Mouse (Mus musculus): Measurements from ENCODE around the gene Rasgrf2. TPM values are rescaled to one million over a fixed set of nuclear protein-coding genes. Genes with fewer than 3 reads are reported as not detected.

Gene Rasgrf2
- polyA plus RNA-seq, 1 experiment from 2014 or later = 0.18 TPM

- no peaks in the 10 kb centered on the region for H3K27me3 ChIP-seq (ENCODE audit: control insufficient read depth, insufficient read depth, low read depth, low read length)
- no peaks in the 10 kb centered on the region for H3K9me3 ChIP-seq (ENCODE audit: control insufficient read depth, low read length)
- no peaks in the 10 kb centered on the region for H3K4me1 ChIP-seq (replicated peaks; ENCODE audit: control insufficient read depth, insufficient read depth, low read length)
- no peak overlapping the region for H3K4me3 ChIP-seq (ENCODE audit: low read length)
- H3K27ac ChIP-seq (ENCODE audit: low read length) = no peak overlapping the region
- H3K4me2 ChIP-seq (ENCODE audit: low read depth, low read length) = no peak overlapping the region
- H3K36me3 ChIP-seq (ENCODE audit: control insufficient read depth, insufficient read depth, low read length) = no peaks in the 10 kb centered on the region
- H3K9ac ChIP-seq (ENCODE audit: low read length) = no peak overlapping the region
- WGBS = 71% methylated on average over 6 of the region's 6 CpGs
- ATAC-seq (ENCODE audit: low read depth) = peak; percentile 54; the same call in 1 of the 2 replicates
Observed at GRCm38 (mm10) chr13:91915582-91916239, 215.7 kb downstream of the Rasgrf2 start.

DNA sequence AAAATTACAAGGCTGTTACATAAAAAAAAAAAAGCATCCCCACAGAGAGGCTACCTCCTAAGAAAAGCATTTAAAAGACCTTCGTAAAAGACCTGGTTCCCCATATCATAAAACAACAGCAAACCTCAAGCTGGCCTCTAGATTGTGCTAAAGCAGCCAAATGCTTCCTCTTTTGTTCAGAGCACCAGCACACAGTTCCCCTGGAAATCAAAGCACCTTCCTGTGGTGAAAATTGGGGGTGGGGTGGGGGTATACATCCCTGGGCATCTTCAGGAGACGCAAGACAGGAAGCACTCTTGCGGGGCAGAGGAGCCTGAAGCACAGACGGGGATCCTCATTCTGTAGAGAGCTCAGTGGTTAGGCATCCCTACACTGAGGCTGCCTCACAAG lies 216.3 kb downstream of the Rasgrf2 start:
- Histone ChIP-seq H3K36me3 (ENCODE audit: control insufficient read depth, insufficient read depth, low read length) (no peaks in the 10 kb centered on the region), H3K4me1 (replicated peaks; ENCODE audit: control insufficient read depth, insufficient read depth, low read length) (no peaks in the 10 kb centered on the region), H3K4me2 (ENCODE audit: low read depth, low read length) (no peak overlapping the region), H3K27ac (ENCODE audit: low read length) (no peak overlapping the region), H3K9ac (ENCODE audit: low read length) (no peak overlapping the region), H3K9me3 (ENCODE audit: control insufficient read depth, low read length) (no peaks in the 10 kb centered on the region), H3K4me3 (ENCODE audit: low read length) (no peak overlapping the region), H3K27me3 (ENCODE audit: control insufficient read depth, insufficient read depth, low read depth, low read length) (no peaks in the 10 kb centered on the region)
- no peak for ATAC-seq (ENCODE audit: low read depth)
- WGBS = 64% methylated on average over 4 of the region's 4 CpGs

GRCm38 (mm10) chr13:91911652-91912051 lies 219.8 kb downstream of the Rasgrf2 start:
- Histone ChIP-seq H3K4me1 (replicated peaks; ENCODE audit: control insufficient read depth, insufficient read depth, low read length) (no peaks in the 10 kb centered on the region), H3K4me2 (ENCODE audit: low read depth, low read length) (no peak overlapping the region), H3K27ac (ENCODE audit: low read length) (peak overlapping the region; percentile 58), H3K9me3 (ENCODE audit: control insufficient read depth, low read length) (no peaks in the 10 kb centered on the region), H3K9ac (ENCODE audit: low read length) (no peak overlapping the region), H3K27me3 (ENCODE audit: control insufficient read depth, insufficient read depth, low read depth, low read length) (no peaks in the 10 kb centered on the region), H3K36me3 (ENCODE audit: control insufficient read depth, insufficient read depth, low read length) (no peaks in the 10 kb centered on the region), H3K4me3 (ENCODE audit: low read length) (no peak overlapping the region)
- ATAC-seq (ENCODE audit: low read depth) = 0 out of 2 replicates have a peak, but pooled peaks have one; percentile 36

GRCm38 (mm10) chr13:91911211-91911610 lies 220.2 kb downstream of the Rasgrf2 start:
- H3K4me2 ChIP-seq (ENCODE audit: low read depth, low read length) = no peak overlapping the region
- H3K4me3 ChIP-seq (ENCODE audit: low read length) = no peak overlapping the region
- peak; percentile 78 for ATAC-seq (ENCODE audit: low read depth)
- H3K9ac ChIP-seq (ENCODE audit: low read length) = no peak overlapping the region
- no peaks in the 10 kb centered on the region for H3K4me1 ChIP-seq (replicated peaks; ENCODE audit: control insufficient read depth, insufficient read depth, low read length)
- H3K36me3 ChIP-seq (ENCODE audit: control insufficient read depth, insufficient read depth, low read length) = no peaks in the 10 kb centered on the region
- no peaks in the 10 kb centered on the region for H3K27me3 ChIP-seq (ENCODE audit: control insufficient read depth, insufficient read depth, low read depth, low read length)
- no peaks in the 10 kb centered on the region for H3K9me3 ChIP-seq (ENCODE audit: control insufficient read depth, low read length)
- H3K27ac ChIP-seq (ENCODE audit: low read length) = no peak overlapping the region

DNA sequence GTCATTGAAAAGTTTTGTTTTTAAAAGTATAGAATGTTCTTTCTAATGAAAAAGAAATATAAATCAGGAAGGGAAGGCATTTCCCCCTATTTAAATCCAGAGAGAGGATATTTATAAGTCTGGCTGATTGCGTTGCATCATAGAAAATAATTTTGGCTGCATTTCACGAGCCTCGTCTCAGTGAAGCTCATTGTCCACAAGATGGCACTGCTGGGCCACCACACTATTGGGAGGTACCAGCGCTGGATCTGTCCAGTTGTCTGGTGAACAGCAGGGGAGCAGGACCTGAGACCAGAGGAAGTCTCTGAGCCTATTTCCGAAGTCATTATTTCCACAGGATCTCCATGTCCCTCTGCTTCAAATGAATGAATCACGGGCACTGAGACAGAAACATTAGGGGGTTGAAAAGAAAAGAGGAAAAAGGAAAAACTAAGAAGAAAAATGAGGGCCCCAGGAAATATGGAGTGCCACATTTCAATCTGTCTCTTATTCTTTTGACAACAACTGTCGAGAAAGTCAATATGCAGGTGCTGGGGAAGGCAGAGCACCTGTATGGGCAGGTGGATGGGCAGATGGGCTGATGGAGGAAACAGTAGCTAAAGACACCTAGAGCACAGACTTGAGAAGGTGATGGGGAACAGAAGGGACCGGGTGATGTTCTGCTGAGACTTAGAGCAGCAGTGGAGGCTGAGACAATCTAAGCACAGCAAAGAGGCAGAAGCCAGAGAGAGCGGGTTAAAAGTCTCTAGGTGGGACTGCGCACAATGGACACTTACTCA lies 223.1 kb downstream of the Rasgrf2 start:
- Histone ChIP-seq H3K9me3 (ENCODE audit: control insufficient read depth, low read length) (no peaks in the 10 kb centered on the region), H3K36me3 (ENCODE audit: control insufficient read depth, insufficient read depth, low read length) (no peaks in the 10 kb centered on the region), H3K4me2 (ENCODE audit: low read depth, low read length) (no peak overlapping the region), H3K4me3 (ENCODE audit: low read length) (no peak overlapping the region), H3K27me3 (ENCODE audit: control insufficient read depth, insufficient read depth, low read depth, low read length) (no peaks in the 10 kb centered on the region), H3K4me1 (replicated peaks; ENCODE audit: control insufficient read depth, insufficient read depth, low read length) (no peaks in the 10 kb centered on the region), H3K9ac (ENCODE audit: low read length) (no peak overlapping the region), H3K27ac (ENCODE audit: low read length) (no peak overlapping the region)
- WGBS = 36% methylated on average over 10 of the region's 10 CpGs
- ATAC-seq (ENCODE audit: low read depth) = peak; percentile 85

- Histone ChIP-seq H3K36me3 (ENCODE audit: control insufficient read depth, insufficient read depth, low read length) (no peaks in the 10 kb centered on the region), H3K9me3 (ENCODE audit: control insufficient read depth, low read length) (no peaks in the 10 kb centered on the region), H3K4me1 (replicated peaks; ENCODE audit: control insufficient read depth, insufficient read depth, low read length) (no peaks in the 10 kb centered on the region), H3K9ac (ENCODE audit: low read length) (no peak overlapping the region), H3K4me3 (ENCODE audit: low read length) (no peak overlapping the region), H3K27me3 (ENCODE audit: control insufficient read depth, insufficient read depth, low read depth, low read length) (no peaks in the 10 kb centered on the region), H3K4me2 (ENCODE audit: low read depth, low read length) (no peak overlapping the region), H3K27ac (ENCODE audit: low read length) (no peak overlapping the region)
- 69% methylated on average over 3 of the region's 3 CpGs for WGBS
- ATAC-seq (ENCODE audit: low read depth) = no peak
Observed at GRCm38 (mm10) chr13:91906338-91906737, 225.1 kb downstream of the Rasgrf2 start.

- H3K36me3 ChIP-seq (ENCODE audit: control insufficient read depth, insufficient read depth, low read length) = no peaks in the 10 kb centered on the region
- ATAC-seq (ENCODE audit: low read depth) = no peak
Observed at GRCm38 (mm10) chr13:91896476-91896875, 235.0 kb downstream of the Rasgrf2 start.

DNA sequence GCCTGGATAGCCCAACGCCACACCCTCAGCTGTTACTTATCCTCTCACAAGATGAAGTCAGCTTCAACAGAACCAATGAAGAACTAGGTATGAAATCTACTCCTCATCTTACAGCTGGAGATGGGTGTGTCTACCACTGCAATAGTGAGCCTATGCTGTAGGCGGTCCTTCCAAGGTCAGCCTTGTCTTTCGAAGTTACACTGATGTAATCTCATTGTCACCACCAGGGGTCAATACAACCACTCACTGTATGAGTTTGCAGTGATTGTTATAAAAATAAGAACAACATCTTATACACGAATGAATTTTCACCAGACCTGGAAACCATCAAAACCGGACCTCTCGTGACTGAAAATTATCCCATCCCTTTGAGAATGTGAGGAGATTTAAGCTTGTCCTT lies 238.3 kb downstream of the Rasgrf2 start:
- Histone ChIP-seq H3K36me3 (ENCODE audit: control insufficient read depth, insufficient read depth, low read length) (no peaks in the 10 kb centered on the region), H3K4me2 (ENCODE audit: low read depth, low read length) (no peak overlapping the region), H3K9ac (ENCODE audit: low read length) (no peak overlapping the region), H3K9me3 (ENCODE audit: control insufficient read depth, low read length) (no peaks in the 10 kb centered on the region), H3K4me1 (replicated peaks; ENCODE audit: control insufficient read depth, insufficient read depth, low read length) (no peaks in the 10 kb centered on the region), H3K4me3 (ENCODE audit: low read length) (no peak overlapping the region), H3K27ac (ENCODE audit: low read length) (no peak overlapping the region), H3K27me3 (ENCODE audit: control insufficient read depth, insufficient read depth, low read depth, low read length) (no peaks in the 10 kb centered on the region)
- WGBS = 70% methylated on average over 6 of the region's 6 CpGs
- no peak for ATAC-seq (ENCODE audit: low read depth)

More at GRCm38 (mm10) chr13:91896476-91896875, 235.0 kb downstream of the Rasgrf2 start:
- WGBS = 40% methylated on average over 1 of the region's 1 CpGs
- Histone ChIP-seq H3K4me3 (ENCODE audit: low read length) (no peak overlapping the region), H3K27ac (ENCODE audit: low read length) (no peak overlapping the region), H3K9me3 (ENCODE audit: control insufficient read depth, low read length) (no peaks in the 10 kb centered on the region), H3K4me1 (replicated peaks; ENCODE audit: control insufficient read depth, insufficient read depth, low read length) (no peaks in the 10 kb centered on the region), H3K4me2 (ENCODE audit: low read depth, low read length) (no peak overlapping the region), H3K9ac (ENCODE audit: low read length) (no peak overlapping the region), H3K27me3 (ENCODE audit: control insufficient read depth, insufficient read depth, low read depth, low read length) (no peaks in the 10 kb centered on the region)

DNA sequence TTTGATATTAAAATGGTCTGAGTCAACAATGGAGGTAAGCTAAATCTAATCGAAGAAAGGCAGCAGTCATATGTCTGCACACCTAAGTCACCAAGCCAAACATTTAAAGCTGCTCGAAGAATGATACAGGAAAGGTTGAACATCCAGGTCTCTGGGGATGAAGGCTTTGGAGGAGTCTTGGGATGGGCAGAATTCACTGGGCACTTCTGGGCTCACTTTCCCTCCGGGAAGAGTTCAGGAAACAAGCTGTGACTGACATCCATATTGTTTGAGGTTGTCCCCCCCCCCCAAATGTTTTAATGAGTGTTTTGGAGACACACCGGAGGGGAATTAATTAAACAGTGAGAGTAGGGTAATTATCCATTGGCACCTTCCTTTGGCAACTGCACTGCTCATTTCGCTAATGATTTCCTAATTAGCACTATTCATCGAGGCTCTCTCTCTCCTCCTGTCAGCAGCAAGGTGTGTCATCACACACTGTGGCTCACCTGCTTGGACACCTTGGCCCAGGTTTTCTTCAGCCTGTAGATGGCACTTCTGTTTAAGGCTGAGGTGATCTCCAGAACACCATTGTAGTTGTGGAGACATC lies 241.3 kb downstream of the Rasgrf2 start:
- 87% methylated on average over 6 of the region's 6 CpGs for WGBS
- Histone ChIP-seq H3K27me3 (ENCODE audit: control insufficient read depth, insufficient read depth, low read depth, low read length) (no peaks in the 10 kb centered on the region), H3K9ac (ENCODE audit: low read length) (no peak overlapping the region), H3K4me1 (replicated peaks; ENCODE audit: control insufficient read depth, insufficient read depth, low read length) (no peaks in the 10 kb centered on the region), H3K36me3 (ENCODE audit: control insufficient read depth, insufficient read depth, low read length) (no peaks in the 10 kb centered on the region), H3K9me3 (ENCODE audit: control insufficient read depth, low read length) (no peaks in the 10 kb centered on the region), H3K4me3 (ENCODE audit: low read length) (no peak overlapping the region), H3K27ac (ENCODE audit: low read length) (no peak overlapping the region), H3K4me2 (ENCODE audit: low read depth, low read length) (no peak overlapping the region)
- ATAC-seq (ENCODE audit: low read depth) = no peak

All from lung, embryonic 16.5 days (tissue).